Mouse (Mus musculus) CD4-positive, CD25-positive, alpha-beta regulatory T cell, adult 2 months (primary cell): ENCODE results near the gene Baiap3.
A peak's percentile ranks its signal among the peaks of the same experiment; 100 is the strongest.
"Not testable (repeated sequence)": the region's sequence is repeated elsewhere in the genome, so short reads cannot be mapped to it uniquely, and the experiment has no call there.

Source experiments
- DNase-seq: peaks from one replicate; pipeline ENCODE4 v3.0.0-alpha.2; 2012; ENCODE audit warnings: low read depth, low spot score

Gene Baiap3

GRCm38 (mm10) chr17:25248033-25248750 lies 8.0 kb downstream of the Baiap3 start:
- DNase-seq, result peak; percentile 44

- DNase-seq, result no peak
Measured at GRCm38 (mm10) chr17:25244239-25244638, 11.9 kb downstream of the Baiap3 start.

- no peak for DNase-seq
Measured at GRCm38 (mm10) chr17:25243131-25243780, 12.9 kb downstream of the Baiap3 start.

GRCm38 (mm10) chr17:25239695-25240636 lies 16.2 kb downstream of the Baiap3 start, which contains the start of the genes Gnptg and Tsr3:
TSS of gene Gnptg (minus strand) at chr17:25240124.
TSS of gene Tsr3 (plus strand) at chr17:25240170.
- peak; percentile 92 for DNase-seq

GRCm38 (mm10) chr17:25235635-25236034 lies 20.5 kb downstream of the Baiap3 start:
- DNase-seq, result no peak

GRCm38 (mm10) chr17:25231621-25232020 lies 24.5 kb downstream of the Baiap3 start:
- not testable (repeated sequence) for DNase-seq

GRCm38 (mm10) chr17:25230700-25231099 lies 25.5 kb downstream of the Baiap3 start:
- DNase-seq, result no peak

GRCm38 (mm10) chr17:25230014-25230655 lies 26.0 kb downstream of the Baiap3 start:
- DNase-seq, result not testable (repeated sequence)

GRCm38 (mm10) chr17:25227991-25228390 lies 28.2 kb downstream of the Baiap3 start:
- no peak for DNase-seq

- DNase-seq, result no peak
Measured at GRCm38 (mm10) chr17:25225659-25226058, 30.5 kb downstream of the Baiap3 start.

GRCm38 (mm10) chr17:25224586-25225222 lies 31.5 kb downstream of the Baiap3 start:
- peak; percentile 78 for DNase-seq

GRCm38 (mm10) chr17:25222951-25223601 lies 33.1 kb downstream of the Baiap3 start:
- DNase-seq, result peak; percentile 39

- DNase-seq, result peak; percentile 55
Measured at GRCm38 (mm10) chr17:25222504-25222940, 33.6 kb downstream of the Baiap3 start.

GRCm38 (mm10) chr17:25221821-25222503 lies 34.2 kb downstream of the Baiap3 start:
- DNase-seq, result peak; percentile 88

- DNase-seq, result no peak
Measured at GRCm38 (mm10) chr17:25220746-25221145, 35.4 kb downstream of the Baiap3 start.

- DNase-seq, result peak; percentile 40
Measured at GRCm38 (mm10) chr17:25219492-25220295, 36.5 kb downstream of the Baiap3 start.

GRCm38 (mm10) chr17:25218967-25219366 lies 37.2 kb downstream of the Baiap3 start:
- DNase-seq, result no peak

GRCm38 (mm10) chr17:25215431-25215830 lies 40.7 kb downstream of the Baiap3 start:
- no peak for DNase-seq

GRCm38 (mm10) chr17:25211705-25212104 lies 44.5 kb downstream of the Baiap3 start:
- DNase-seq, result no peak
